Comparison of ENCODE assay signal across 8 mouse cellular contexts in genomic region chrX:53341531-53341930, GRCm38 (mm10). TPM values are rescaled to one million over a fixed set of nuclear protein-coding genes. Genes with fewer than 3 reads are reported as not detected.
A peak's percentile ranks its signal among the peaks of the same experiment; 100 is the strongest.
DNase-seq lines count a peak whose midpoint lies in the region; ATAC-seq and TF ChIP-seq lines count a peak whose summit lies in the region.

No protein-coding gene starts in this region.

- no peaks in the 10 kb centered on the region for H3K36me3 ChIP-seq in kidney, postnatal 0 days (ENCODE audit: insufficient read depth, low read length)
- H3K36me3 ChIP-seq in splenic B cell, adult 2 months (ENCODE audit: control insufficient read depth, insufficient read depth, low read length, poor library complexity, severe bottlenecking): no peaks in the 10 kb centered on the region

- WGBS in kidney, postnatal 0 days: 67% methylated on average over 2 of the region's 2 CpGs

- no peak overlapping the region for H3K27ac ChIP-seq in kidney, postnatal 0 days

- peak; percentile 74 for TF ChIP-seq CTCF in kidney, postnatal 0 days (IDR thresholded peaks at IDR 0.05; ENCODE audit: low read depth)

- peak; percentile 4 to 16 for DNase-seq in frontal cortex, postnatal 14 days (ENCODE audit: low spot score in 2 of 2)
- peak; percentile 58 for DNase-seq in 416B (ENCODE audit: low read depth)
- DNase-seq in adrenal gland, adult 2 months: peak; percentile 43
- peak; percentile 55 for DNase-seq in embryo, embryonic 10.5 days (ENCODE audit: low spot score)
- peak; percentile 32 for DNase-seq in kidney, postnatal 0 days (ENCODE audit: low spot score)
- peak; percentile 24 to 57 for DNase-seq in lung, postnatal 4 days
- peak; percentile 72 for DNase-seq in splenic B cell, adult 2 months (ENCODE audit: low read depth, low spot score)

- H3K4me2 ChIP-seq in kidney, postnatal 0 days (ENCODE audit: low read length): no peak overlapping the region

- no peaks in the 10 kb centered on the region for H3K27me3 ChIP-seq in kidney, postnatal 0 days (ENCODE audit: insufficient read depth, low read length)
- H3K27me3 ChIP-seq in splenic B cell, adult 2 months (ENCODE audit: control insufficient read depth, insufficient read depth, low read length, poor library complexity, severe bottlenecking): no peaks in the 10 kb centered on the region

- no peaks in the 10 kb centered on the region for H3K9me3 ChIP-seq in kidney, postnatal 0 days (replicated peaks; ENCODE audit: low read length)

- ATAC-seq in frontal cortex, adult (ENCODE audit: low TSS enrichment): no peak
- ATAC-seq in kidney, postnatal 0 days (replicated peaks; ENCODE audit: low FRiP score, low read depth): no peak

- H3K9ac ChIP-seq in kidney, postnatal 0 days (ENCODE audit: low read depth, low read length): no peak overlapping the region

- H3K4me1 ChIP-seq in kidney, postnatal 0 days (replicated peaks; ENCODE audit: insufficient read depth, low read length): no peaks in the 10 kb centered on the region

- H3K4me3 ChIP-seq in kidney, postnatal 0 days (replicated peaks; ENCODE audit: low read depth, low read length): no peak overlapping the region

RNA-seq across cellular contexts. Expression of gene Mospd1, which starts 28.8 kb away (rescaled TPM):
- 10 to 100 TPM; 18.4 to 25.8 TPM for total RNA-seq in adrenal gland, adult 2 months (2021)
- polyA plus RNA-seq in adrenal gland, adult 2 months (2012; rRNA removed): 0.27 and 0.42 TPM in 2 replicates
- 46.8 and 47.5 TPM in 2 replicates for polyA plus RNA-seq in kidney, postnatal 0 days (2015; fragmentation: Nextera tagmentation; extraction: Ambion mirVana)

Comparison
In these comparisons a context has a peak if more than half of its experiments do, and no peak if none do; other contexts are left out.
1. DNase-seq: peak in every context shown above with its lines; median percentile 72 in splenic B cell, adult 2 months; 58 in 416B; 55 in embryo, embryonic 10.5 days; 43 in adrenal gland, adult 2 months; 40 in lung, postnatal 4 days; 32 in kidney, postnatal 0 days; 10 in frontal cortex, postnatal 14 days.
2. RNA of gene Mospd1, which starts 28.8 kb away (polyA plus RNA-seq): 46.8 to 47.5 TPM in kidney, postnatal 0 days; 0.27 to 0.42 TPM in adrenal gland, adult 2 months; every median in the first group is over 10 times any median in the second.